Mouse (Mus musculus): Measurements from ENCODE around the gene Pald1.

- TF ChIP-seq CTCF (conservative IDR thresholded peaks at IDR 0.05; ENCODE audit: low read length) (no peak), POU5F1 (IDR thresholded peaks at IDR 0.05; ENCODE audit: borderline replicate concordance, low read length) (no peak), NANOG (IDR thresholded peaks at IDR 0.05; ENCODE audit: borderline replicate concordance, low read length) (no peak)
These were observed 86.5 kb downstream of the Pald1 start for GRCm38 (mm10) chr10:61296713-61297445.
